Mouse (Mus musculus) CH12.LX (cell line): ENCODE data around the gene Frmd4a. TPM values are rescaled to one million over a fixed set of nuclear protein-coding genes. Genes with fewer than 3 reads are reported as not detected.

Experiments used
- DNase-seq: peaks from one replicate; pipeline ENCODE4 v3.0.0-alpha.2; 2013; ENCODE audit errors: extremely low read depth
- H3K27ac ChIP-seq: 2 replicates; pipeline ENCODE4 v1.5.1; 2012; ENCODE audit warnings: low read depth, mild to moderate bottlenecking, control low read depth, moderate library complexity; ENCODE audit not compliant: insufficient read depth
- H3K27me3 ChIP-seq: replicated peaks from 2 replicates; pipeline ENCODE3; 2012; ENCODE audit warnings: inconsistent platforms
- H3K36me3 ChIP-seq, 2 experiments: replicated peaks in 1 of 2; 2 replicates each; pipeline versions ENCODE3 to v1.6.1; 2012; ENCODE audit warnings: inconsistent platforms in 1 of 2, low read length in 1 of 2, mild to moderate bottlenecking in 1 of 2, mixed read lengths in 1 of 2, moderate library complexity in 1 of 2; ENCODE audit not compliant: control insufficient read depth in 1 of 2, insufficient read depth in 1 of 2
- H3K4me1 ChIP-seq, 2 experiments: 2 replicates each; pipeline ENCODE4 v1.6.1; 2012; ENCODE audit warnings: inconsistent platforms in 1 of 2, moderate library complexity in 1 of 2; ENCODE audit not compliant: insufficient read depth in 2 of 2, control insufficient read depth in 1 of 2
- H3K4me2 ChIP-seq: 2 replicates; pipeline ENCODE4 v1.6.1; 2012; ENCODE audit warnings: low read depth, mild to moderate bottlenecking, control low read depth; ENCODE audit not compliant: poor library complexity, insufficient read depth, severe bottlenecking
- H3K4me3 ChIP-seq, 3 experiments: fragments of 150-350 bp in 1 of 3; sonication (generic) in 1 of 3; replicated peaks in 1 of 3; 2 replicates each; pipeline versions ENCODE3 to v1.5.1; 2011 to 2012; ENCODE audit warnings: low read depth in 2 of 3, low read length in 2 of 3, mild to moderate bottlenecking in 2 of 3, moderate library complexity in 2 of 3, control low read depth in 1 of 3, improper control_type of control experiment in 1 of 3, inconsistent platforms in 1 of 3, mixed read lengths in 1 of 3; ENCODE audit not compliant: poor library complexity in 1 of 3
- H3K79me2 ChIP-seq: replicated peaks from 2 replicates; pipeline ENCODE4 v1.6.1; 2012; ENCODE audit warnings: mild to moderate bottlenecking, moderate library complexity; ENCODE audit not compliant: control insufficient read depth, poor library complexity, insufficient read depth, severe bottlenecking; ENCODE audit errors: extremely low read depth
- H3K9ac ChIP-seq: 2 replicates; pipeline ENCODE4 v1.6.1; 2012; ENCODE audit warnings: low read depth, mild to moderate bottlenecking, control low read depth, moderate library complexity; ENCODE audit not compliant: insufficient read depth
- H3K9me3 ChIP-seq: replicated peaks from 2 replicates; pipeline ENCODE3; 2012; ENCODE audit warnings: low read length, inconsistent platforms, mixed read lengths
- BHLHE40 ChIP-seq: IDR thresholded peaks from 2 replicates; pipeline ENCODE4 v1.6.1; 2011; ENCODE audit warnings: mild to moderate bottlenecking, low read depth, low read length, improper control_type of control experiment
- ELF1 ChIP-seq: IDR thresholded peaks from 2 replicates; pipeline ENCODE4 v1.6.1; 2014; ENCODE audit warnings: low read depth, mild to moderate bottlenecking, inconsistent platforms, low read length, improper control_type of control experiment
- EP300 ChIP-seq: IDR thresholded peaks from 2 replicates; pipeline ENCODE4 v1.6.1; 2011; ENCODE audit warnings: low read length, improper control_type of control experiment
- IRF4 ChIP-seq: IDR thresholded peaks from 2 replicates; pipeline ENCODE4 v1.6.1; 2014; ENCODE audit warnings: low read depth, mild to moderate bottlenecking, inconsistent platforms, low read length, improper control_type of control experiment
- JUN ChIP-seq: IDR thresholded peaks from 2 replicates; pipeline ENCODE4 v1.6.1; 2011; ENCODE audit warnings: low read depth, mild to moderate bottlenecking, low read length, improper control_type of control experiment, moderate library complexity; ENCODE audit not compliant: insufficient read depth
- KAT2A ChIP-seq: IDR thresholded peaks from 2 replicates; pipeline ENCODE4 v1.6.1; 2012; ENCODE audit warnings: low read length, improper control_type of control experiment, inconsistent platforms; ENCODE audit not compliant: insufficient replicate concordance
- MAFK ChIP-seq: IDR thresholded peaks from 2 replicates; pipeline ENCODE4 v1.6.1; 2011; ENCODE audit warnings: low read length, improper control_type of control experiment; ENCODE audit not compliant: insufficient replicate concordance
- MAX ChIP-seq: IDR thresholded peaks from 2 replicates; pipeline ENCODE4 v1.6.1; 2011; ENCODE audit warnings: low read length, improper control_type of control experiment
- MAZ ChIP-seq: IDR thresholded peaks from 2 replicates; pipeline ENCODE4 v1.6.1; 2012; ENCODE audit warnings: low read depth, mild to moderate bottlenecking, inconsistent platforms, low read length, improper control_type of control experiment, moderate library complexity
- MEF2A ChIP-seq: IDR thresholded peaks from 2 replicates; pipeline ENCODE4 v1.6.1; 2014; ENCODE audit warnings: low read depth, mild to moderate bottlenecking, inconsistent platforms, low read length, improper control_type of control experiment, borderline replicate concordance
- MXI1 ChIP-seq: IDR thresholded peaks from 2 replicates; pipeline ENCODE4 v1.6.1; 2011; ENCODE audit warnings: mild to moderate bottlenecking, low read depth, low read length, improper control_type of control experiment
- NELFE ChIP-seq: IDR thresholded peaks from 2 replicates; pipeline ENCODE4 v1.6.1; 2011; ENCODE audit warnings: low read depth, low read length, improper control_type of control experiment
- POLR2A ChIP-seq: IDR thresholded peaks from 2 replicates; pipeline ENCODE4 v1.6.1; 2011; ENCODE audit warnings: low read depth, mild to moderate bottlenecking, improper control_type of control experiment, low read length
- POLR2AphosphoS2 ChIP-seq: IDR thresholded peaks from 2 replicates; pipeline ENCODE4 v1.6.1; 2011; ENCODE audit warnings: low read depth, low read length, improper control_type of control experiment
- RAD21 ChIP-seq: IDR thresholded peaks from 2 replicates; pipeline ENCODE4 v1.6.1; 2011; ENCODE audit warnings: low read depth, mild to moderate bottlenecking, low read length, improper control_type of control experiment, moderate library complexity
- SIN3A ChIP-seq: IDR thresholded peaks from 2 replicates; pipeline ENCODE4 v1.6.1; 2012; ENCODE audit warnings: low read length, improper control_type of control experiment, inconsistent platforms
- TCF12 ChIP-seq: IDR thresholded peaks from 2 replicates; pipeline ENCODE4 v1.6.1; 2014; ENCODE audit warnings: low read depth, mild to moderate bottlenecking, inconsistent platforms, low read length, improper control_type of control experiment
- ZC3H11A ChIP-seq: IDR thresholded peaks from 2 replicates; pipeline ENCODE4 v1.6.1; 2012; ENCODE audit warnings: low read depth, mild to moderate bottlenecking, inconsistent platforms, low read length, improper control_type of control experiment
- ZKSCAN1 ChIP-seq: IDR thresholded peaks from 2 replicates; pipeline ENCODE4 v1.6.1; 2012; ENCODE audit warnings: low read depth, inconsistent platforms, low read length, improper control_type of control experiment, borderline replicate concordance
- ZMIZ1 ChIP-seq: IDR thresholded peaks from 2 replicates; pipeline ENCODE4 v1.6.1; 2012; ENCODE audit warnings: low read depth, mild to moderate bottlenecking, inconsistent platforms, low read length, improper control_type of control experiment
- ZNF384 ChIP-seq: IDR thresholded peaks from 2 replicates; pipeline ENCODE4 v1.6.1; 2012; ENCODE audit warnings: low read depth, low read length, improper control_type of control experiment, inconsistent platforms
- dilution Hi-C: fragments of 300-500 bp; cut with MboI; formaldehyde crosslinking; loops from 2 replicates; pipeline ENCODE4 v1.14.3; 2020; ENCODE audit warnings: low sequenced_read_pairs; ENCODE audit not compliant: extremely low pct_unique_long_range_greater_than_20kb, extremely low pct_ligation_motif_present
- in situ Hi-C: fragments of 300-500 bp; cut with MboI; formaldehyde crosslinking; loops from 3 replicates; pipeline ENCODE4 v1.14.3; 2019; ENCODE audit warnings: low sequenced_read_pairs, low pct_ligation_motif_present, low pct_unique_long_range_greater_than_20kb, mixed read lengths
- polyA plus RNA-seq: library from polyadenylated mRNA; unstranded; fragments of >175 nt; gene quantifications from 2 replicates; pipeline ENCODE4 v1.2.1, GENCODE M21; 2012; ENCODE audit warnings: low read depth; ENCODE audit not compliant: insufficient read length
- total RNA-seq, 2 experiments: library from RNA; depleted of rRNA; stranded (reverse); fragments of 300-350 nt in 1 of 2; fragments of >200 nt in 1 of 2; gene quantifications; 2 replicates each; pipeline ENCODE4 v1.2.3; 2012 to 2014

Gene Frmd4a
- total and polyA plus RNA-seq, 3 experiments, result 0.13 to 2.0 (median 0.32) TPM

DNA sequence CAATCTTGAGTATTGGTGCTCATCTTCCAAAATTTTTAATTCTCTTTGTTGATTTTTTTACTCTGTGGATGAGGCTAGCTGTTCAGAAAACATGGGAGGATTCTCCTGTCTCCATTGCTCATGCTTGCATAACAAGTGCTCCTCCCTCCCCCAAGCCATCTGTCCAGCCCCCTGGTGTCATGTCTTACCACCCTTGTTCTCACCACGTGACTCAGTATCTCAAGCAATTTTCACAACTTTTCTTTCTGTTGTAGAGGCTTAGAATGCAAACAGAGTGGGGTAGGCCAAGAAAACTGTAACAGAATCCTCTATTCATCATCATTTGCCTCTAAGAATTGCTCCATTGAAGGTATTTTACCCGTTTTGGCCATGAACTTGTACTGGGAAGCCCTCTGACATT lies 273.6 kb downstream of the Frmd4a start:
- dilution Hi-C loops (no loop called here), in situ Hi-C loops (no loop called here)
- Histone ChIP-seq H3K79me2 (no peaks in the 10 kb centered on the region), H3K27ac (no peak overlapping the region), H3K4me2 (no peak overlapping the region), H3K36me3 (no peaks in the 10 kb centered on the region), H3K9me3 (no peaks in the 10 kb centered on the region), H3K4me1 (0 out of 4 replicates have a peak, but pooled peaks cover 0 to 5% of the 10 kb centered on the region in 2 experiments), H3K9ac (no peak overlapping the region), H3K27me3 (no peaks in the 10 kb centered on the region), H3K4me3 (no peak overlapping the region)
- no peak for TF ChIP-seq NELFE
- no peak for DNase-seq

- H3K27ac ChIP-seq, result no peak overlapping the region
- H3K36me3 ChIP-seq, result no peaks in the 10 kb centered on the region
- dilution Hi-C loops, result no loop called here
- 0 out of 4 replicates have a peak, but pooled peaks cover 0 to 5% of the 10 kb centered on the region in 2 experiments for H3K4me1 ChIP-seq
- TF ChIP-seq NELFE (no peak), POLR2AphosphoS2 (no peak), EP300 (no peak), POLR2A (no peak), RAD21 (no peak), ZKSCAN1 (no peak), MAX (no peak), MAFK (no peak), IRF4 (no peak)
- H3K9ac ChIP-seq, result no peak overlapping the region
- no peak overlapping the region for H3K4me3 ChIP-seq
- no peak overlapping the region for H3K4me2 ChIP-seq
- no peak for DNase-seq
- H3K9me3 ChIP-seq, result no peaks in the 10 kb centered on the region
- in situ Hi-C loops, result no loop called here
- H3K79me2 ChIP-seq, result no peaks in the 10 kb centered on the region
- no peaks in the 10 kb centered on the region for H3K27me3 ChIP-seq
Measured at GRCm38 (mm10) chr2:4291671-4292070, 274.2 kb downstream of the Frmd4a start.

DNA sequence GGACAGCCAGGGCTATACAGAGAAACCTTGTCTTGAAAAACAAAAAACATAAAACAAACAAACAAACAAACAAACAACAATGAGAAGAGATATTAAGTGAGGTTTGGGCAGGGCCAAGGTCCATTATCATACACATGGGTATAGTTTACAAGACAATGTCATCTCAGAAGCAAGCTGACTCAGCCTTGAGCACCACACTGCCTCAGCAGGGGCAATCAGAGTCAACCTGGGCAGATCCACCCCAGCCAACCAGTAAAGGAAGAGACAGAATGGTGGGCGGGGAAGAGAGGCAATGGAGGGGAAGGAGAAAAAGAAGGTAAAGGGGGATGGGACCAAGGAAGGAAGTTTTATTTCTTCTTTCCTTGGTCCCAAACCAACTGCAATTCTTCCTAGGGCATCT lies 276.2 kb downstream of the Frmd4a start:
- dilution Hi-C loops, result no loop called here
- Histone ChIP-seq H3K27me3 (no peaks in the 10 kb centered on the region), H3K9me3 (no peaks in the 10 kb centered on the region), H3K36me3 (no peaks in the 10 kb centered on the region), H3K4me3 (no peak overlapping the region), H3K9ac (no peak overlapping the region), H3K4me1 (peaks cover 0 to 13% of the 10 kb centered on the region in 2 experiments; a peak in 2 of 4 replicates), H3K4me2 (no peak overlapping the region), H3K27ac (no peak overlapping the region), H3K79me2 (no peaks in the 10 kb centered on the region)
- DNase-seq, result no peak
- TF ChIP-seq MAZ (no peak), JUN (no peak), POLR2A (no peak), SIN3A (no peak), ZNF384 (no peak), ZC3H11A (no peak), TCF12 (no peak), MAFK (no peak), BHLHE40 (no peak), KAT2A (no peak), NELFE (no peak), IRF4 (no peak), ELF1 (no peak), MXI1 (no peak), MEF2A (no peak), ZMIZ1 (no peak), RAD21 (no peak)
- TF ChIP-seq, all 38 proteins: peak for 0
- in situ Hi-C loops, result no loop called here
